Mouse (Mus musculus) olfactory bulb, adult 2 months (tissue): Measurements from ENCODE around the gene Sarm1. TPM values are rescaled to one million over a fixed set of nuclear protein-coding genes. Genes with fewer than 3 reads are reported as not detected.

Experiments
- H3K27ac ChIP-seq: fragments of 200-500 bp; 2 replicates; pipeline ENCODE4 v1.5.1; 2012; ENCODE audit warnings: low read depth, low read length; ENCODE audit not compliant: insufficient read depth
- H3K4me1 ChIP-seq: fragments of 200-500 bp; 2 replicates; pipeline ENCODE4 v1.6.1; 2012; ENCODE audit warnings: low read length; ENCODE audit not compliant: control insufficient read depth, insufficient read depth
- H3K4me3 ChIP-seq: fragments of 200-500 bp; 2 replicates; pipeline ENCODE4 v1.5.1; 2012; ENCODE audit warnings: mild to moderate bottlenecking, low read depth, low read length, moderate library complexity; ENCODE audit not compliant: insufficient read depth
- CTCF ChIP-seq: fragments of 200-500 bp; IDR thresholded peaks from 2 replicates; pipeline ENCODE4 v1.5.1; 2012; ENCODE audit warnings: low read depth, mild to moderate bottlenecking, low read length, moderate library complexity; ENCODE audit not compliant: insufficient read depth
- POLR2A ChIP-seq: fragments of 200-500 bp; IDR thresholded peaks from 2 replicates; pipeline ENCODE4 v1.6.1; 2012; ENCODE audit warnings: mild to moderate bottlenecking, low read depth, low read length, moderate library complexity; ENCODE audit not compliant: insufficient read depth
- WGBS: fragments of 180-500 bp; shearing (Covaris S2); methylation state at CpG from one replicate; pipeline ENCODE4 v1.1.7; 2018; 5-methylcytosine and 5-hydroxymethylcytosine counted together
- polyA plus RNA-seq: library from polyadenylated mRNA; stranded (reverse); fragments of >200 nt; gene quantifications from 2 replicates; pipeline ENCODE4 v1.2.4, GENCODE M21; 2012; ENCODE audit warnings: low replicate concordance; ENCODE audit not compliant: missing spikeins, insufficient read depth, insufficient read length

The Sarm1 gene
- polyA plus RNA-seq, 1 experiment = not detected

DNA sequence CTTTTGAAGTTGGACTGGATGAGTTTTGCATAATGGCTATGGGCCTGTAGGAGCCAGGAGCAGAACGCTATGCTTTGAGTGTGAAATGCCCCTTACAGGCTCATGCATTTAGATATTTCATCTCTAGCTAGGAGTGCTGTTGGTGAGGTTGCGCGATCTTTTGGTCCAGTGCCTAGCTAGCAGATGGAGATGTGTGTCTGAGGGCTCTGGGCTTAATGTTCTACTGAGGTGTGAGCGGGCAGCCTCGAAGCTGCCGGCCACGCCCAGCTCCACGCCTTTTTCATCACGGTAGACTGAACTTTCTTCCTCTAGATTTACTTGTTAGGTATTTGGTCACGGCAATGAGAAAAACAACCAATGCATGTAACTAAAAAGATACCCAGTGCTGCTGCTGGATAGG, 66.4 kb downstream of the Sarm1 start:
- Histone ChIP-seq H3K4me1 (peaks cover 3% of the 10 kb centered on the region; the same call in 1 of the 2 replicates), H3K4me3 (no peak overlapping the region), H3K27ac (no peak overlapping the region)
- TF ChIP-seq POLR2A = no peak
- 90% methylated on average over 10 of the region's 10 CpGs for WGBS

DNA sequence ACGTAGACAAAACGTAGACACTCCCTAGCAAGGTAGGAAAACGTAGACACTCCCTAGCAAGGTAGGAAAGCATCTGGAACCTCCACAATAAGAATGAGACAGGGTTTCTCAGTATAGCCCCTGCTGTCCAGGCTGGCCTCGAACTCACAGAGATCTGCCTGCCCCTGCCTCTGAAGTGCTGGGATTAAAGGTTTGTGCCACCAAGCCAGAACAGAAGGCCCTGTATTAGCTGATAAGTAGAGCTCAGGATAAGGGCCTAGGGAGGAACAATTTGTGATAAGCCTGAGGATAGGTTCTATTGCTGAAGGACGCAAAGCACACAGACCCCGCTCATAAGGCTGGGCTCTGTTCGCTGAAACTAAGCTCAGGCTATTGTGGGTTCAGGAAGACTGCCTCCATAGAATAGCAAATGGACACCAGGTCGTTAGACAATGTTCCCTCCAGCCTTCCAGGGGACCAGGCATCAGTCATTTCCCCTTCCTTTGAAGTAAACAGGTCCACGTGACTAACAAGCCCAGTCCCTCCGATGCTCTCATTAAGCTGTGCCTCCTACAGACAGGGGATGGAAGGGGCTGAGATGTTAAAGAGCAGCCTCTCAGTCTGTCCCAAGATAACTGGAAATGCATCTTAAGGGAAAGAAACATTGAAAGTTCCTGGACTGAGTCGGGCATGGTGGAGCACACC, 67.2 kb downstream of the Sarm1 start:
- H3K4me3 ChIP-seq = no peak overlapping the region
- whole genome bisulfite sequencing = 65% methylated on average over 11 of the region's 11 CpGs
- H3K4me1 ChIP-seq = no peaks in the 10 kb centered on the region
- TF ChIP-seq POLR2A (no peak), CTCF (no peak)
- H3K27ac ChIP-seq = no peak overlapping the region

- 0 out of 2 replicates have a peak, but pooled peaks cover 2% of the 10 kb centered on the region for H3K4me1 ChIP-seq
- WGBS = 76% methylated on average over 5 of the region's 5 CpGs
- no peak overlapping the region for H3K4me3 ChIP-seq
- H3K27ac ChIP-seq = no peak overlapping the region
- TF ChIP-seq CTCF = no peak
- TF ChIP-seq POLR2A = no peak
Measured at GRCm38 (mm10) chr11:78428309-78428708, 69.2 kb downstream of the Sarm1 start.

DNA sequence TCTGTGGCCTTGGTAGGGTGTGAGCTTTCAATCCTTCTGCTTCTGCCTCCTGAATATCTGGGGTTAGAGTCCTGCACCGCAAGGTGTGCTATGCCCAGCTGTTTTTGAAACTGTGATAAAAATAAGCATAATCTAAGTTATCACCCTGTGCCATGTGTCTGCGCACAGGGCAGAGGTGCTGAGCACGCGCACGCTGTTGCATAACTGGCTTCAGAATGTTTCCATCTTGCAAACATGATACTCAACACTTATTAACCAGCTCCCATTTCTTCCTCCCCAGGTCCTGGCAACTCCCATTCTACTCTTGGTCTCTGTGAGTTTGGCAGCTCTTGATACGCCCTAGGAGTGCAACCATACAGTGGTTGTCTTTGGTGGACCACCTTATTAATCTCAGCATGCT, 69.9 kb downstream of the Sarm1 start:
- WGBS = 99% methylated on average over 6 of the region's 6 CpGs

DNA sequence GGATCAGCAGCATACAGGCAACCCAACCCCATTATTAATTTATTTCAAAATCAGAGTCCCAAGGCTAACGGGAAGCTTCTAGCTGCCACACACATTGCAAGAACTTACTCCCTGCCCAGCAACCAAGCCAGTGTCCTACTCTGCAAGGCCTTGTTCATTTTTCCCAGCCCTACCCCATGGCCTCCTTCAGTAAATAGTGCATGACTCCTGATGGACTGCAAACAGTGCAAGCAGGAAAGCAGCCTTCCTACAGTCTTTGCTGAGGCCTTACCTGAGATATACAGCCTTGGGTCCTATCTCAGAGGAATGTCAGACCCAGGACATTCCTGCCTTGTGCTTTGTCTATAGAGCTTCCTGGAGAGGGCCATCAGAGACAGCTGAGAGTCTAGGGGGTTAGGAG, 72.0 kb downstream of the Sarm1 start:
- H3K4me3 ChIP-seq = no peak overlapping the region
- 94% methylated on average over 1 of the region's 1 CpGs for WGBS
- H3K27ac ChIP-seq = no peak overlapping the region
- 0 out of 2 replicates have a peak, but pooled peaks cover 2% of the 10 kb centered on the region for H3K4me1 ChIP-seq
- TF ChIP-seq POLR2A (no peak), CTCF (no peak)

More for the DNA sequence above, 69.9 kb downstream of the Sarm1 start:
- H3K27ac ChIP-seq = no peak overlapping the region
- H3K4me3 ChIP-seq = no peak overlapping the region
- TF ChIP-seq POLR2A = no peak
- TF ChIP-seq CTCF = no peak
- H3K4me1 ChIP-seq = 0 out of 2 replicates have a peak, but pooled peaks cover 2% of the 10 kb centered on the region

DNA sequence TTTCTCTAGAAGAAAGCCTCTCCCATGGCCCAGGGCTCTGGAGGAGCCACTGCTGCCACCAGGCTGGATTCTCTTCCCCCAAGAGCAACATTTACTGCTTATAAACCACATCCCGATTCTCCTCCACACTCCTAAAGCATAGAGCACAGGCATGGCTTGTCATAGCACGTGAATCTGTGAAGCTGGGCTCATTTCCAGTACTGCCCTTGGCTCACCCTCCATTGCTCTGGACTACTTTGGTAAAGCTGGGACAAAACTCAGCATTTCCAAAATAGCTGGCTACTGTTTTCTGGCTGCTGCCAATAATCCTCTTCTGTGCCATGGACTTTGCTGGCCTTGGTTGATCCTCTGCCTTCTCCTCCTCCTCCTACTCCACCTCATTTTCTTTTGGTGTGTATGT, 73.2 kb downstream of the Sarm1 start:
- Histone ChIP-seq H3K4me3 (no peak overlapping the region), H3K4me1 (0 out of 2 replicates have a peak, but pooled peaks cover 2% of the 10 kb centered on the region), H3K27ac (no peak overlapping the region)
- 36% methylated on average over 2 of the region's 2 CpGs for WGBS
- no peak for TF ChIP-seq POLR2A
- no peak for TF ChIP-seq CTCF

Other genes with a start within 250 kb of the Sarm1 start
- gene 2610507B11Rik, start 236.0 kb downstream of the Sarm1 start, polyA plus RNA-seq = 122 and 503 TPM in 2 replicates
- not detected in 2 replicates for gene BC030499, start 206.9 kb downstream of the Sarm1 start, polyA plus RNA-seq
- not detected in 2 replicates for gene Spag5, start 196.2 kb downstream of the Sarm1 start, polyA plus RNA-seq
- 410 and 562 TPM in 2 replicates for gene Aldoc, start 174.8 kb downstream of the Sarm1 start, polyA plus RNA-seq
- gene Pigs, start 169.3 kb downstream of the Sarm1 start, polyA plus RNA-seq = not detected in 2 replicates
- not detected in 2 replicates for gene Unc119, start 154.3 kb downstream of the Sarm1 start, polyA plus RNA-seq
- gene Foxn1, start 111.2 kb downstream of the Sarm1 start, polyA plus RNA-seq = not detected in 2 replicates
- gene Slc13a2, start 75.5 kb downstream of the Sarm1 start, polyA plus RNA-seq = not detected in 2 replicates
- not detected in 2 replicates for gene Slc46a1, start 32.1 kb downstream of the Sarm1 start, polyA plus RNA-seq
- not detected in 2 replicates for gene Vtn, start 1.3 kb upstream of the Sarm1 start, polyA plus RNA-seq
- not detected in 2 replicates for gene Sebox, start 5.7 kb upstream of the Sarm1 start, polyA plus RNA-seq
- gene Tmem199, start 14.4 kb upstream of the Sarm1 start, polyA plus RNA-seq = not detected in 2 replicates
- not detected in 2 replicates for gene Poldip2, start 14.4 kb upstream of the Sarm1 start, polyA plus RNA-seq
- not detected in 2 replicates for gene Tnfaip1, start 38.6 kb upstream of the Sarm1 start, polyA plus RNA-seq
- not detected in 2 replicates for gene Ift20, start 38.6 kb upstream of the Sarm1 start, polyA plus RNA-seq
- gene Tmem97, start 53.0 kb upstream of the Sarm1 start, polyA plus RNA-seq = not detected in 2 replicates
- not detected in 2 replicates for gene Nlk, start 199.6 kb upstream of the Sarm1 start, polyA plus RNA-seq